14 mouse cellular contexts compared by ENCODE assay signal in the genomic region with DNA sequence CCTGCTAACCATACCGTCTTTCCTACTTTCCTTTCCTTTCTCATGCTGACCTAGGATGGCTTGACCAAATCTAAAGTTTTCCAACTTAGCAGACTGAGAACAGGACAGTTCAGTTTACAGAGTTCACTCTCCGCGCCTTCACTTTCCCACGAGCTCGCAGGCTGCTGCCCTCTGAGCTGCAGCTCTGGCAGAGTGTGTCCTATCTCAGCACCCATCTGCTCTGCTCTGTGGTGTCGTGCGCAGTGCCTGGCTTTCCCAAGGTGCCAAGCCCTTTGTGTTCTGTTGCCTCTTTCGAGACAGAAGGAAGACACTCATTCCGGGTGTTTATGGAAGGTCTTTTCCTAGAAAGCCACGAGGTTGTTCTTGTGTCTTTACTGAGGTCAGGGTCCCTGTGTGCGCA.
DNase-seq lines count a peak whose midpoint lies in the region; ATAC-seq and TF ChIP-seq lines count a peak whose summit lies in the region.
"Had no signal": no experiment of that assay in that cellular context is flagged by ENCODE, and none has a peak within 500 bp of the region (broad histone marks: within the 10 kb centered on the region; RNA-seq: fewer than 3 reads in every experiment).

No protein-coding gene starts in this region.

- intact Hi-C loops in heart, postnatal 14 days (cut with DNase I) = loop anchor here (1.0 to 5.0 kb wide), 6 partner anchors 32 to 482 kb away; no protein-coding TSS in a partner anchor

- ATAC-seq in forebrain, embryonic 15.5 days (replicated peaks) = 0 out of 2 replicates have a peak, but pooled peaks have one; percentile 47
- ATAC-seq in forebrain, embryonic 12.5 days (ENCODE audit: low FRiP score) = no peak
- peak; percentile 35; the same call in 1 of the 2 replicates for ATAC-seq in liver, embryonic 15.5 days (ENCODE audit: insufficient read depth)
- no peak for ATAC-seq in liver, embryonic 12.5 days
- peak; percentile 79 for ATAC-seq in intestine, postnatal 0 days

- peak; percentile 53 for DNase-seq in cerebellum, postnatal 14 days
- no peak for DNase-seq in retina, postnatal 1 day
- no peak for DNase-seq in heart, postnatal 14 days
- DNase-seq: lung, adult 18-20 months had no signal

- peaks cover 32% of the 10 kb centered on the region for H3K4me1 ChIP-seq in forebrain, embryonic 15.5 days
- H3K4me1 ChIP-seq in forebrain, embryonic 12.5 days = peaks cover 28% of the 10 kb centered on the region
- peaks cover 5% of the 10 kb centered on the region; the same call in 1 of the 2 replicates for H3K4me1 ChIP-seq in liver, embryonic 15.5 days (replicated peaks)
- 0 out of 2 replicates have a peak, but pooled peaks cover 3% of the 10 kb centered on the region for H3K4me1 ChIP-seq in liver, embryonic 12.5 days
- H3K4me1 ChIP-seq in intestine, postnatal 0 days (replicated peaks; ENCODE audit: control insufficient read depth, insufficient read depth, low read length) = no peaks in the 10 kb centered on the region

- no peak overlapping the region for H3K4me3 ChIP-seq in forebrain, embryonic 15.5 days
- H3K4me3 ChIP-seq in forebrain, embryonic 12.5 days (replicated peaks) = no peak overlapping the region
- no peak overlapping the region for H3K4me3 ChIP-seq in liver, embryonic 15.5 days (replicated peaks)
- no peak overlapping the region for H3K4me3 ChIP-seq in liver, embryonic 12.5 days
- H3K4me3 ChIP-seq in intestine, postnatal 0 days (ENCODE audit: low read depth, low read length) = no peak overlapping the region
- H3K4me3 ChIP-seq: heart, embryonic 12.5 days; left cerebral cortex, adult 2 months; megakaryocyte, embryonic 14.5 days; myocyte had no signal

- H3K36me3 ChIP-seq in forebrain, embryonic 15.5 days = no peaks in the 10 kb centered on the region
- no peaks in the 10 kb centered on the region for H3K36me3 ChIP-seq in forebrain, embryonic 12.5 days (replicated peaks)
- H3K36me3 ChIP-seq in liver, embryonic 15.5 days (replicated peaks) = no peaks in the 10 kb centered on the region
- H3K36me3 ChIP-seq in liver, embryonic 12.5 days = no peaks in the 10 kb centered on the region
- no peaks in the 10 kb centered on the region for H3K36me3 ChIP-seq in intestine, postnatal 0 days (ENCODE audit: control insufficient read depth, insufficient read depth)
- H3K36me3 ChIP-seq: G1E; heart, embryonic 12.5 days had no signal

- H3K27me3 ChIP-seq in forebrain, embryonic 15.5 days = no peaks in the 10 kb centered on the region
- H3K27me3 ChIP-seq in forebrain, embryonic 12.5 days = no peaks in the 10 kb centered on the region
- H3K27me3 ChIP-seq in liver, embryonic 15.5 days = no peaks in the 10 kb centered on the region
- H3K27me3 ChIP-seq in liver, embryonic 12.5 days (replicated peaks) = no peaks in the 10 kb centered on the region
- no peaks in the 10 kb centered on the region for H3K27me3 ChIP-seq in intestine, postnatal 0 days (replicated peaks; ENCODE audit: control insufficient read depth, insufficient read depth, low read length)
- H3K27me3 ChIP-seq: heart, embryonic 12.5 days had no signal

- peak overlapping the region; percentile 72 for H3K27ac ChIP-seq in forebrain, embryonic 15.5 days (replicated peaks)
- H3K27ac ChIP-seq in forebrain, embryonic 12.5 days = no peak overlapping the region
- H3K27ac ChIP-seq in liver, embryonic 15.5 days (replicated peaks) = peak overlapping the region; percentile 2; the same call in 1 of the 2 replicates
- H3K27ac ChIP-seq in liver, embryonic 12.5 days = no peak overlapping the region
- H3K27ac ChIP-seq in intestine, postnatal 0 days (ENCODE audit: low read depth, low read length) = peak overlapping the region; percentile 55
- H3K27ac ChIP-seq: left cerebral cortex, adult 2 months had no signal

- no peaks in the 10 kb centered on the region for H3K9me3 ChIP-seq in forebrain, embryonic 15.5 days
- H3K9me3 ChIP-seq in forebrain, embryonic 12.5 days = no peaks in the 10 kb centered on the region
- H3K9me3 ChIP-seq in liver, embryonic 15.5 days (replicated peaks) = no peaks in the 10 kb centered on the region
- H3K9me3 ChIP-seq in liver, embryonic 12.5 days (replicated peaks) = no peaks in the 10 kb centered on the region
- no peaks in the 10 kb centered on the region for H3K9me3 ChIP-seq in intestine, postnatal 0 days (ENCODE audit: control insufficient read depth)
- H3K9me3 ChIP-seq: G1E; heart, embryonic 12.5 days; megakaryocyte, embryonic 14.5 days had no signal

- H3K9ac ChIP-seq in forebrain, embryonic 15.5 days (replicated peaks) = no peak overlapping the region
- no peak overlapping the region for H3K9ac ChIP-seq in forebrain, embryonic 12.5 days
- H3K9ac ChIP-seq in liver, embryonic 15.5 days = no peak overlapping the region
- H3K9ac ChIP-seq in liver, embryonic 12.5 days = no peak overlapping the region
- H3K9ac ChIP-seq in intestine, postnatal 0 days (ENCODE audit: low read depth, low read length) = no peak overlapping the region
- H3K9ac ChIP-seq: heart, embryonic 12.5 days had no signal

- 76% methylated on average over 11 of the region's 11 CpGs for WGBS in forebrain, embryonic 15.5 days
- WGBS in forebrain, embryonic 12.5 days = 87% methylated on average over 11 of the region's 11 CpGs
- 50% methylated on average over 11 of the region's 11 CpGs for WGBS in liver, embryonic 15.5 days (ENCODE audit: insufficient replicate concordance)
- WGBS in liver, embryonic 12.5 days (ENCODE audit: insufficient replicate concordance) = 58% methylated on average over 11 of the region's 11 CpGs
- 46% methylated on average over 11 of the region's 11 CpGs for WGBS in intestine, postnatal 0 days

- TF ChIP-seq CTCF in intestine, postnatal 0 days (IDR thresholded peaks at IDR 0.05; ENCODE audit: low read depth) = no peak

- no peak overlapping the region for H3K4me2 ChIP-seq in forebrain, embryonic 15.5 days (replicated peaks)
- H3K4me2 ChIP-seq in forebrain, embryonic 12.5 days = no peak overlapping the region
- H3K4me2 ChIP-seq in liver, embryonic 15.5 days = no peak overlapping the region
- no peak overlapping the region for H3K4me2 ChIP-seq in liver, embryonic 12.5 days
- no peak overlapping the region; the same call in 1 of the 2 replicates for H3K4me2 ChIP-seq in intestine, postnatal 0 days (replicated peaks; ENCODE audit: low read depth)
- H3K4me2 ChIP-seq: heart, embryonic 12.5 days had no signal

Comparison
In these comparisons a context has a peak if more than half of its experiments do, and no peak if none do; other contexts are left out.
1. ATAC-seq: peak in forebrain, embryonic 15.5 days (single experiment), liver, embryonic 15.5 days (single experiment) and intestine, postnatal 0 days (single experiment); none in forebrain, embryonic 12.5 days (single experiment) and liver, embryonic 12.5 days (single experiment).
2. H3K27ac ChIP-seq: peak in forebrain, embryonic 15.5 days (single experiment), liver, embryonic 15.5 days (single experiment) and intestine, postnatal 0 days (single experiment); none in forebrain, embryonic 12.5 days (single experiment) and liver, embryonic 12.5 days (single experiment).
3. DNase-seq: peak in cerebellum, postnatal 14 days (2 of 2); none in retina, postnatal 1 day (single experiment) and heart, postnatal 14 days (0 of 2).